Mouse (Mus musculus) ES-E14 (cell line): ENCODE data around the gene Pilrb1. TPM values are rescaled to one million over a fixed set of nuclear protein-coding genes. Genes with fewer than 3 reads are reported as not detected.

Source experiments
- DNase-seq: peaks from one replicate; pipeline ENCODE4 v3.0.0-alpha.2; 2013; ENCODE audit warnings: low read depth, low spot score
- H3K27ac ChIP-seq: 2 replicates; pipeline ENCODE4 v1.5.1; 2012; ENCODE audit warnings: low read depth, mild to moderate bottlenecking, low read length, moderate library complexity, mixed read lengths; ENCODE audit not compliant: poor library complexity, insufficient read depth, severe bottlenecking
- H3K36me3 ChIP-seq: 2 replicates; pipeline ENCODE4 v1.6.1; 2012; ENCODE audit warnings: mild to moderate bottlenecking, low read length, moderate library complexity, mixed read lengths; ENCODE audit not compliant: control insufficient read depth, poor library complexity, insufficient read depth, severe bottlenecking
- H3K4me1 ChIP-seq, 2 experiments: fragments of 150-350 bp in 1 of 2; sonication (generic) in 1 of 2; 2 replicates each; pipeline ENCODE4 v1.6.1; 2012; ENCODE audit warnings: low read length in 2 of 2, mild to moderate bottlenecking in 1 of 2, mixed read lengths in 1 of 2; ENCODE audit not compliant: control insufficient read depth in 2 of 2, insufficient read depth in 2 of 2, poor library complexity in 1 of 2
- H3K4me3 ChIP-seq, 2 experiments: fragments of 150-350 bp in 1 of 2; sonication (generic) in 1 of 2; 2 replicates each; pipeline ENCODE4 v1.5.1; 2012; ENCODE audit warnings: low read length in 2 of 2, low read depth in 1 of 2, mild to moderate bottlenecking in 1 of 2, mixed read lengths in 1 of 2; ENCODE audit not compliant: insufficient read depth in 1 of 2, poor library complexity in 1 of 2, severe bottlenecking in 1 of 2
- H3K9ac ChIP-seq: 2 replicates; pipeline ENCODE4 v1.6.1; 2012; ENCODE audit warnings: low read depth, mild to moderate bottlenecking, low read length, mixed read lengths; ENCODE audit not compliant: poor library complexity, insufficient read depth, severe bottlenecking
- H3K9me3 ChIP-seq: fragments of 150-350 bp; sonication (generic); 2 replicates; pipeline ENCODE4 v1.6.1; 2012; ENCODE audit warnings: low read depth, mild to moderate bottlenecking, low read length; ENCODE audit not compliant: control insufficient read depth, insufficient read depth
- CHD2 ChIP-seq: IDR thresholded peaks from 2 replicates; pipeline ENCODE4 v1.6.1; 2014; ENCODE audit warnings: mild to moderate bottlenecking, low read depth, low read length, inconsistent platforms
- HCFC1 ChIP-seq: IDR thresholded peaks from 2 replicates; pipeline ENCODE4 v1.6.1; 2012; ENCODE audit warnings: low read length, inconsistent platforms, borderline replicate concordance; ENCODE audit not compliant: insufficient read depth
- MAFK ChIP-seq: IDR thresholded peaks from 2 replicates; pipeline ENCODE4 v1.6.1; 2014; ENCODE audit warnings: mild to moderate bottlenecking, low read depth, low read length, inconsistent platforms; ENCODE audit not compliant: insufficient read depth
- ZC3H11A ChIP-seq: IDR thresholded peaks from 2 replicates; pipeline ENCODE4 v1.6.1; 2012; ENCODE audit warnings: low read depth, mild to moderate bottlenecking, inconsistent platforms, low read length, borderline replicate concordance
- ZNF384 ChIP-seq: IDR thresholded peaks from 2 replicates; pipeline ENCODE4 v1.6.1; 2012; ENCODE audit warnings: low read depth, low read length, inconsistent platforms
- in situ Hi-C, 2 experiments: fragments of 600-800 bp; cut with MboI; formaldehyde crosslinking; loops; one replicate each; pipeline ENCODE4 v1.15.1; 2025; ENCODE audit warnings: low sequenced_read_pairs in 2 of 2, inconsistent platforms in 1 of 2; ENCODE audit not compliant: unreplicated experiment in 2 of 2
- total RNA-seq: library from RNA; depleted of rRNA; stranded (reverse); fragments of 300-350 nt; gene quantifications from 2 replicates; pipeline ENCODE4 v1.2.3, GENCODE M21; 2012

Pilrb1 gene
- total RNA-seq, 1 experiment = not detected

DNA sequence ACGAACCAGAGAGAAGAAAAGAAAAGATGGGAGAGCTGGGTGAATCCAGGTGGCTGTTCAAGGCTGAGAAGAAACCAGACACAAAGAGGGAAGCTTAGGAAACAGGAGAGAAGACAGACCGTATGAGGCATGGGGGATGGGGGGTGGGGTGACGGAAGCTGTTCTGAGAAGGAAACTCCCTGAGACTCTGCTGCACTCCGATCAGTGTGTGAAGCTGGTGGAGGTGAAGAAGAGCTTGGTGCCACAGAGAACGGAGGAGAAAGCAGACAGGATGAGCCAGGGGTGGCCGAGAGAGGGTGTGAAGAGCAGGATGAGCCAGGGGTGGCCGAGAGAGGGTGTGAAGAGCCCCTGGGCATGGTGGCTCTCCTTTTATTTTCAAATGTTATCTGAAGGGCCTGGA, 31.5 kb downstream of the Pilrb1 start:
- Histone ChIP-seq H3K36me3 (no peaks in the 10 kb centered on the region), H3K4me3 (no peak overlapping the region), H3K4me1 (no peaks in the 10 kb centered on the region), H3K9me3 (no peaks in the 10 kb centered on the region), H3K27ac (no peak overlapping the region), H3K9ac (no peak overlapping the region)
- TF ChIP-seq MAFK (no peak), CHD2 (no peak), ZNF384 (no peak), HCFC1 (no peak), ZC3H11A (no peak)
- in situ Hi-C loops = no loop called here
- no peak for DNase-seq

DNA sequence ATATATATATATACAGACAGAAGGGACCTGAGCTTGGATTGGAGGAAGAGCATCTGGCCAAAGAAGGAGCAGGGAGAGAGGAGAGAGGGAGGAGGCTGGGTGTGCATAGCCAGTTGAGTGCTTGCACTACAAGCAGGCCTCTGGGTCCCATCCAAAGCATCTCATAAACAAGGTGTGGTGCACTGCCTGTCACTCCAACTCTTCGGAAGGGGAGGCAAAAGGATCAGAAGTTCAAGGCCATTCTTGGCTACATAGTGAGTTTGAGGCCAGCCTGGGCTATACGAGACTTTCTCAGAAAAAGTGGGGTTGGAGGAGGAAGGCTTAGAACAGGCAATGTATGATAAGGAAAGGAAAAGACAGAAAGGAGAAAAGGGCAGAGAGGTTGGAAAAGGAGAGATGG, 31.9 kb downstream of the Pilrb1 start:
- H3K9me3 ChIP-seq = no peaks in the 10 kb centered on the region
- TF ChIP-seq CHD2 (no peak), ZNF384 (no peak), HCFC1 (no peak), ZC3H11A (no peak), MAFK (no peak)
- no peak overlapping the region for H3K9ac ChIP-seq
- DNase-seq = no peak
- H3K36me3 ChIP-seq = no peaks in the 10 kb centered on the region
- in situ Hi-C loops = no loop called here
- H3K4me1 ChIP-seq = no peaks in the 10 kb centered on the region
- H3K4me3 ChIP-seq = no peak overlapping the region
- H3K27ac ChIP-seq = no peak overlapping the region

DNA sequence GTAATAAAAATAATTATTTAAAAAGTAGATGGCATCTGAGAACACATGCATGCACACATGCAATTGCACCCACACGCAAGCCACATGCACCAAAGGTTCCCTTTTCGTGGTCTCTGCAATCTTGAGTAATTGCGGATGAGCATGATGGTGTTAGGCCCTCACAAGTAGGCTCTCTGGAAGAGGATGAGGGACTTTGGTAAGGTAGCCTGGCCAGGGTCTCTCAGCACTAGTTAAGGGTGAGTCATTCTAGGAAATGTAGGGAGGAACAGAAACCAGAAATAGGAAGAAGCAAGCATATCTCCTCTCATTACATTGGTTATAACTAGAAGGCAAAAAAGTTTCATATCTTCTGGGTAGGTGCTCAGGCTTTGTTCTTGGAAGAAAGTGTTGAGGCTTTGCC, 32.9 kb downstream of the Pilrb1 start:
- Histone ChIP-seq H3K36me3 (no peaks in the 10 kb centered on the region), H3K27ac (no peak overlapping the region), H3K4me3 (no peak overlapping the region), H3K9me3 (no peaks in the 10 kb centered on the region), H3K9ac (no peak overlapping the region), H3K4me1 (no peaks in the 10 kb centered on the region)
- TF ChIP-seq HCFC1 (no peak), MAFK (no peak), ZNF384 (no peak), ZC3H11A (no peak), CHD2 (no peak)
- DNase-seq = no peak
- in situ Hi-C loops = no loop called here

DNA sequence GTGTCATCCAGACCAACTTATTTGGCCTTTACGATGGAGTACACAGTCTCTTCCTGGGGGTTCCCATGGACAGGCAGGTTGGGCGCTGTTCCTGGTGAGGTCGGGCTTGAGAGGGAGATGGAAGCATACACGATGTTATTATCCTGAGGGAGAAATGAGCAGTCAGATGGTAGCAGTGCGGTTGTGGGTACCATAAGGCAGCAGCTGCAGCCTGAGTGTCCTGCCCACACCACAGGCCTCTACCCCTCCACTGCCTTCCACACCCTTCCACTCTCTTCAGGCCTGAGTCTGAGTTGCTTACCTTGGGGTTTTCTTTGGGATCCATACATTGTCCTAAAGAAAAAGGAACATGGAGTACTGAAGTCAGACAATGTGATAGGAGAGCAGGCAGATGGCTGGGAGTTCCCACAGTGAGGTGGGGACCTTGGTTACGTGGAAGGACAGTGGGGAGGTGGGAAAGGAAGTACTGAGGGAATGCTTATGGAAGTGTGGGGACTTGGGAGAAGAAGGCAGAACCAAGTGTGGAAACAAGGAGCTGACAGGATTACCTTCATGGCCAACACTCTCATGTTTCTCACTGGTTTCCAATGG, 34.4 kb downstream of the Pilrb1 start:
- in situ Hi-C loops = no loop called here
- H3K9me3 ChIP-seq = 0 out of 2 replicates have a peak, but pooled peaks cover 2% of the 10 kb centered on the region
- H3K36me3 ChIP-seq = no peaks in the 10 kb centered on the region
- no peak overlapping the region for H3K27ac ChIP-seq
- no peak for DNase-seq
- no peak overlapping the region for H3K9ac ChIP-seq
- H3K4me1 ChIP-seq = no peaks in the 10 kb centered on the region
- no peak overlapping the region for H3K4me3 ChIP-seq
- TF ChIP-seq ZC3H11A = no peak
- TF ChIP-seq CHD2 = no peak
- no peak for TF ChIP-seq MAFK
- TF ChIP-seq ZNF384 = no peak
- TF ChIP-seq HCFC1 = no peak

DNA sequence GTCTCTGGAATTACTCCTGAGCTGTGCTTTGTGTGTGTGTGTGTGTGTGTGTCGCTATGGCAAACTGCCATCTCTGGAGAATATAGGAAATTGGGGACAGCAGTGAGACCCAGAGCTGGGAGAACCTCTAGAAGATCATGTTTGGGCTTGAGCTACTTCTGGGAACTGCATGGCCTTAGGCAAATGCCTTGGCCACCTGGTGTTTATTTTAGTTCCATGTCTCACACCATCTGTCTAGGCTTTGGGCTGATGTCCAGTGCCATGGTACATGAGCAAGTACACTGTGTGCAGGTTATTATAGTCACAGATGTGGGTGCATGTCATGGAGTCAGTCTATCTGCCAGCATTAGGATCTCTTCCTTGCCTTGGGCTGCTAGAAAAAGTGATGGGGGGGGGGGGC, 35.3 kb downstream of the Pilrb1 start:
- H3K4me3 ChIP-seq = no peak overlapping the region
- H3K27ac ChIP-seq = no peak overlapping the region
- no peaks in the 10 kb centered on the region for H3K36me3 ChIP-seq
- in situ Hi-C loops = no loop called here
- no peak overlapping the region for H3K9ac ChIP-seq
- H3K4me1 ChIP-seq = no peaks in the 10 kb centered on the region
- TF ChIP-seq ZC3H11A (no peak), MAFK (no peak)
- DNase-seq = no peak
- H3K9me3 ChIP-seq = 0 out of 2 replicates have a peak, but pooled peaks cover 2% of the 10 kb centered on the region
